Mouse (Mus musculus) spleen, adult 2 months (tissue): ENCODE measurements around the gene Eif4a1.

Source experiments
- CTCF ChIP-seq: fragments of 200-500 bp; IDR thresholded peaks from 2 replicates; pipeline ENCODE4 v1.5.1; 2011; ENCODE audit warnings: mild to moderate bottlenecking, inconsistent platforms; ENCODE audit not compliant: insufficient read depth, insufficient read length, insufficient replicate concordance; ENCODE audit errors: extremely low read depth
- POLR2A ChIP-seq: fragments of 200-500 bp; IDR thresholded peaks from 2 replicates; pipeline ENCODE4 v1.6.1; 2011; ENCODE audit warnings: low read depth, low read length, inconsistent platforms

DNA sequence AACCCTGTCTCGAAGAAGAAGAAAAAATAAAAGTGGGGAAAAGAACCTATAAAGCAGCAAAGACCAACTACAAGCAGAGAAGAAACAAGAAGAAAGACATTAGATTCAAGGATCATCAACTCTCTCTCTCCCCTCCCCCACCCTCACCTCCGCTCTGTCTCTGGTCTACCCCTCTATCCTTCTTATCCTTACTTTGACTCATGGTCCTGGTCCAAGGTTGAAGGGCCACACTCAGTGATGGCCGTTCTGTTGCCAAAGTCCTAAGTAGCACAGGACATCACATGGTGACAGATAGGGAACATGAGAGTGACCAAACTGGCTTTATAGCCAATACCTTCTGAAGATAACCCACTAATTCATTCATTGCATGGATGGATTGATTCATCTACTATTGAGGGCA is 25.2 kb upstream of the Eif4a1 start:
- TF ChIP-seq POLR2A (no peak), CTCF (no peak)
